Comparison of ENCODE assay signal across 25 mouse cellular contexts in the genomic region with DNA sequence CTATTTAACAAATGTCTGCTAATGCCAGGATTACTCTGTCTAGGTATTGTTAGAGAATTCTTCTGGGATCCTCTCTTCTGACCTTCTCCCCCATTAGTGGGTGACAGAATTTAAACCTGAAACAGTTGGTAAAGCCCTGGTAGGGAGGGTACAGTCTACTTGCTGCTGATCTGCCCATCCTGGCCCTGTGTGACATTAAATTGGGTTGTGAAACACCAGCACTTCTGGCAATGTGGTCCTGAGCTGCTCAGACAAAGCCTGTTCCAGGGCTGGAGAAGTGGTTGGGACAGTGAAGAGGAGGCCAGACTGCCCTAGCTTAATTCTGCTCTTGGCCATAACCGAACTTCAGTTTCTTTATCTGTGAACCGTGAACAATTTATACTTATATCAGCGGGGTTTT. TPM values are rescaled to one million over a fixed set of nuclear protein-coding genes. Genes with fewer than 3 reads are reported as not detected.
DNase-seq lines count a peak whose midpoint lies in the region; ATAC-seq and TF ChIP-seq lines count a peak whose summit lies in the region.
"Had no signal": no experiment of that assay in that cellular context is flagged by ENCODE, and none has a peak within 500 bp of the region (broad histone marks: within the 10 kb centered on the region; RNA-seq: fewer than 3 reads in every experiment).

No protein-coding gene starts in this region.

- no peak overlapping the region for H3K9ac ChIP-seq in liver, adult 2 months (ENCODE audit: low read depth, low read length)
- no peak overlapping the region for H3K9ac ChIP-seq in liver, embryonic 16.5 days (ENCODE audit: low read depth, low read length)
- no peak overlapping the region for H3K9ac ChIP-seq in liver, embryonic 11.5 days (ENCODE audit: low read depth, low read length)
- H3K9ac ChIP-seq: embryonic facial prominence, embryonic 13.5 days; embryonic facial prominence, embryonic 15.5 days; forebrain, embryonic 12.5 days had no signal

- H3K9me3 ChIP-seq in liver, embryonic 16.5 days (replicated peaks; ENCODE audit: control insufficient read depth, low read length), result no peaks in the 10 kb centered on the region
- no peaks in the 10 kb centered on the region for H3K9me3 ChIP-seq in liver, embryonic 11.5 days (ENCODE audit: control insufficient read depth, low read length)
- H3K9me3 ChIP-seq: embryonic facial prominence, embryonic 13.5 days; embryonic facial prominence, embryonic 15.5 days; forebrain, embryonic 10.5 days; forebrain, embryonic 12.5 days had no signal

- no peak for TF ChIP-seq CTCF in liver, adult 2 months (IDR thresholded peaks at IDR 0.05; ENCODE audit: low read depth, low read length)

- peak; percentile 89 for DNase-seq in liver, adult 2 months (ENCODE audit: extremely low read depth, low read depth, low spot score)
- DNase-seq in liver, result no peak
- DNase-seq in liver, embryonic 11.5 days (ENCODE audit: low spot score), result no peak
- no peak for DNase-seq in lung, postnatal 10 days
- DNase-seq: adrenal gland, adult 2 months; adrenal gland, postnatal 10 days; adrenal gland, postnatal 25 days; cerebellum, adult 11 months; cerebellum, adult 18-20 months; cerebellum, adult 8-10 months; cerebellum, adult 9-11 months; cerebellum, postnatal 14 days; cerebellum, postnatal 36 days; embryo, embryonic 11 days had no signal

- H3K4me3 ChIP-seq in liver, adult 2 months (ENCODE audit: insufficient read depth, low read depth, low read length), result no peak overlapping the region
- H3K4me3 ChIP-seq in liver, embryonic 16.5 days (ENCODE audit: low read depth, low read length), result no peak overlapping the region
- H3K4me3 ChIP-seq in liver, embryonic 11.5 days (ENCODE audit: low read depth, low read length), result no peak overlapping the region
- H3K4me3 ChIP-seq: embryonic facial prominence, embryonic 13.5 days; embryonic facial prominence, embryonic 15.5 days; erythroblast, embryonic 14.5 days; forebrain, embryonic 10.5 days; forebrain, embryonic 12.5 days had no signal

- H3K36me3 ChIP-seq in liver, adult 2 months (ENCODE audit: control insufficient read depth, insufficient read depth, low read length), result 0 out of 2 replicates have a peak, but pooled peaks cover 1% of the 10 kb centered on the region
- no peaks in the 10 kb centered on the region for H3K36me3 ChIP-seq in liver, embryonic 16.5 days (ENCODE audit: control insufficient read depth, insufficient read depth)
- H3K36me3 ChIP-seq in liver, embryonic 11.5 days (ENCODE audit: control insufficient read depth, insufficient read depth, low read length), result no peaks in the 10 kb centered on the region
- H3K36me3 ChIP-seq: embryonic facial prominence, embryonic 13.5 days; embryonic facial prominence, embryonic 15.5 days; forebrain, embryonic 10.5 days; forebrain, embryonic 12.5 days had no signal

- peaks cover 22% of the 10 kb centered on the region for H3K4me1 ChIP-seq in liver, adult 2 months (ENCODE audit: control insufficient read depth, insufficient read depth, low read length)
- H3K4me1 ChIP-seq in liver, embryonic 16.5 days (ENCODE audit: control insufficient read depth, low read depth, low read length), result no peaks in the 10 kb centered on the region
- no peaks in the 10 kb centered on the region for H3K4me1 ChIP-seq in liver, embryonic 11.5 days (replicated peaks; ENCODE audit: control insufficient read depth, insufficient read depth, low read length)
- H3K4me1 ChIP-seq: embryonic facial prominence, embryonic 13.5 days; embryonic facial prominence, embryonic 15.5 days; forebrain, embryonic 12.5 days had no signal

- no peak for TF ChIP-seq POLR2A in liver, adult 2 months (IDR thresholded peaks at IDR 0.05; ENCODE audit: extremely low read depth, insufficient read depth, low read length)

- 35% methylated on average over 3 of the region's 3 CpGs for WGBS in liver, adult 2 months
- 68% methylated on average over 3 of the region's 3 CpGs for WGBS in liver, embryonic 16.5 days (ENCODE audit: insufficient replicate concordance)
- WGBS in liver, embryonic 11.5 days, result 75% methylated on average over 3 of the region's 3 CpGs

- peaks cover 15% of the 10 kb centered on the region; the same call in 1 of the 2 replicates for H3K79me2 ChIP-seq in liver, adult 2 months (ENCODE audit: control insufficient read depth, insufficient read depth, low read length)

- H3K27ac ChIP-seq in liver, adult 2 months (replicated peaks; ENCODE audit: insufficient read depth, low read depth, low read length), result peak overlapping the region; percentile 98
- H3K27ac ChIP-seq in liver, embryonic 16.5 days (ENCODE audit: low read length), result 0 out of 2 replicates have a peak overlapping the region, but pooled peaks have one; percentile 6
- H3K27ac ChIP-seq in liver, embryonic 11.5 days (ENCODE audit: low read depth, low read length), result no peak overlapping the region
- H3K27ac ChIP-seq: embryonic facial prominence, embryonic 13.5 days; embryonic facial prominence, embryonic 15.5 days; forebrain, embryonic 10.5 days; forebrain, embryonic 12.5 days had no signal

- no peak for ATAC-seq in liver, embryonic 16.5 days (ENCODE audit: low read depth)
- no peak for ATAC-seq in liver, embryonic 11.5 days (replicated peaks; ENCODE audit: low FRiP score)
- ATAC-seq: forebrain, embryonic 14.5 days; forebrain, embryonic 16.5 days had no signal

- H3K4me2 ChIP-seq in liver, embryonic 16.5 days (ENCODE audit: low read depth, low read length), result peak overlapping the region; percentile 1; the same call in 1 of the 2 replicates
- no peak overlapping the region for H3K4me2 ChIP-seq in liver, embryonic 11.5 days
- H3K4me2 ChIP-seq: embryonic facial prominence, embryonic 13.5 days; embryonic facial prominence, embryonic 15.5 days; forebrain, embryonic 12.5 days had no signal

- no peaks in the 10 kb centered on the region for H3K27me3 ChIP-seq in liver, adult 2 months (ENCODE audit: control insufficient read depth, insufficient read depth, low read length)
- no peaks in the 10 kb centered on the region for H3K27me3 ChIP-seq in liver, embryonic 16.5 days (ENCODE audit: control insufficient read depth, insufficient read depth, low read depth, low read length)
- H3K27me3 ChIP-seq in liver, embryonic 11.5 days (replicated peaks; ENCODE audit: control insufficient read depth, insufficient read depth, low read length), result no peaks in the 10 kb centered on the region
- H3K27me3 ChIP-seq: embryonic facial prominence, embryonic 13.5 days; embryonic facial prominence, embryonic 15.5 days; forebrain, embryonic 12.5 days had no signal

RNA-seq across cellular contexts. Expression of a gene that starts 27.1 kb away (rescaled TPM):
- 14.3 and 37.1 TPM in 2 replicates for total RNA-seq in liver, adult 2 months (2014; rRNA removed)
- polyA plus RNA-seq in liver, adult 2 months (2012; rRNA removed), result 31.2 and 49.5 TPM in 2 replicates
- 23.2 and 25.6 TPM in 2 replicates for polyA plus RNA-seq in liver, embryonic 16.5 days (2015; fragmentation: Nextera tagmentation; extraction: Ambion mirVana)
- polyA plus RNA-seq in liver, embryonic 11.5 days (2014; fragmentation: Nextera tagmentation; extraction: Ambion mirVana), result 1.6 and 2.3 TPM in 2 replicates
- total RNA-seq: common myeloid progenitor, adult 5-6 weeks; MEL had no signal

RNA-seq across cellular contexts. Expression of a gene that starts 52.1 kb away (rescaled TPM):
- not detected in 2 replicates for total RNA-seq in liver, adult 2 months (2014; rRNA removed)
- not detected in 2 replicates for polyA plus RNA-seq in liver, adult 2 months (2012; rRNA removed)
- not detected in 2 replicates for polyA plus RNA-seq in liver, embryonic 16.5 days (2015; fragmentation: Nextera tagmentation; extraction: Ambion mirVana)
- polyA plus RNA-seq in liver, embryonic 11.5 days (2014; fragmentation: Nextera tagmentation; extraction: Ambion mirVana), result not detected in 2 replicates
- total RNA-seq: adrenal gland, adult 2 months; adrenal gland, postnatal 10 days; adrenal gland, postnatal 25 days; adrenal gland, postnatal 4 days; common myeloid progenitor, adult 5-6 weeks; MEL had no signal
- polyA plus RNA-seq: adrenal gland, adult 2 months; erythroblast, embryonic 14.5 days; forebrain, embryonic 10.5 days; forebrain, embryonic 14.5 days; forebrain, embryonic 16.5 days had no signal
